Mouse (Mus musculus) kidney, adult 2 months (tissue): ENCODE data around the gene Adck2. TPM values are rescaled to one million over a fixed set of nuclear protein-coding genes. Genes with fewer than 3 reads are reported as not detected.

Experiments
- DNase-seq: peaks from one replicate; pipeline ENCODE4 v3.0.0; 2021
- H3K27ac ChIP-seq: fragments of 200-500 bp; 2 replicates; pipeline ENCODE4 v1.5.1; 2012; ENCODE audit warnings: low read depth, low read length, control low read depth, inconsistent platforms; ENCODE audit not compliant: insufficient read depth
- H3K27me3 ChIP-seq: fragments of 200-500 bp; replicated peaks from 2 replicates; pipeline ENCODE4 v1.6.1; 2012; ENCODE audit warnings: mild to moderate bottlenecking, moderate library complexity, low read length, inconsistent platforms; ENCODE audit not compliant: control insufficient read depth, insufficient read depth
- H3K36me3 ChIP-seq: fragments of 200-500 bp; 2 replicates; pipeline ENCODE4 v1.6.1; 2012; ENCODE audit warnings: mild to moderate bottlenecking, moderate library complexity, low read length, inconsistent platforms; ENCODE audit not compliant: control insufficient read depth, insufficient read depth
- H3K4me1 ChIP-seq: fragments of 200-500 bp; 2 replicates; pipeline ENCODE4 v1.6.1; 2011; ENCODE audit warnings: low read length; ENCODE audit not compliant: control insufficient read depth, insufficient read depth
- H3K4me3 ChIP-seq: fragments of 200-500 bp; 2 replicates; pipeline ENCODE4 v1.5.1; 2011; ENCODE audit warnings: mild to moderate bottlenecking, low read depth, low read length, control low read depth; ENCODE audit not compliant: insufficient read depth
- CTCF ChIP-seq: fragments of 200-500 bp; conservative IDR thresholded peaks from 2 replicates; pipeline ENCODE4 v1.5.1; 2011; ENCODE audit warnings: low read depth, mild to moderate bottlenecking, control low read depth, low read length, moderate library complexity, mixed read lengths; ENCODE audit not compliant: insufficient read depth, insufficient read length
- POLR2A ChIP-seq: fragments of 200-500 bp; IDR thresholded peaks from one replicate; pipeline ENCODE4 v1.6.1; 2011; ENCODE audit warnings: low read depth, low read length, control low read depth
- WGBS: fragments of 180-500 bp; shearing (Covaris S2); methylation state at CpG from one replicate; pipeline ENCODE4 v1.1.7; 2018; 5-methylcytosine and 5-hydroxymethylcytosine counted together
- polyA plus RNA-seq: library from polyadenylated mRNA; depleted of rRNA; stranded (reverse); fragments of >200 nt; gene quantifications from 2 replicates; pipeline ENCODE4 v1.2.3, GENCODE M21; 2012

The Adck2 gene
- polyA plus RNA-seq, 1 experiment, result 15.3 TPM

DNA sequence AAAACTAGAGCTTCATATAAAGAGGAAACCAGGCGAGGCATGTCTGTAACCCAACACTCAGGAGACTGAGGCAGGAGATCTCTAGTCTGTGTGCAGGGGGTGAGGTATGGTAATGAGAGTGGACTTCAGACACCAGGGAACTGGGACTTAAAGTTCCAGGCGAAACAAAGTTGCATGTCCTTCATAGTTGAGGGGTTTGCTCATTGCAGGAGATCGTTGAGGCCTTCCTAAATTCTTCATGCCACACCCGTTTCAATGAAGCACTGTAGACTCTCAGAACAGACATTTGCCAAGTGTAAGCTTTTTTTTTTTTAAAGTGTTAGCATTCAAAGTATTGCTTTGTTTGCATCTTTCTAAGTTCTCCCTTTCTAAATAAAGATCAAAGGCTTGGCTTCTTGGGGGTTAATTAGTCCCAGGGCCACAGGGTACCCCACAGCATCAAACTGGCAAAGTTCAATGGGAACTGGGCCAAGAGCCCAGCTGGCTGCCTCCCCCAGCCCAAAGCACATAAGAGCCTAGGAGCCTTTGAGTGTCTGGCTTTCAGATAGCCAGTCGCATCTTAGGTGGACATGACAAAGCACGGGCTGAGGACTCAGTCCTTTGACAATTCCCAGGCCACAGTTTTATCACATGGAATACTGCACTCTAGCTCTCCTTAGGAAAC lies 14.3 kb upstream of the Adck2 start:
- no peak for DNase-seq
- Histone ChIP-seq H3K27ac (no peak overlapping the region), H3K36me3 (no peaks in the 10 kb centered on the region), H3K4me3 (no peak overlapping the region), H3K27me3 (0 out of 2 replicates have a peak, but pooled peaks cover 1% of the 10 kb centered on the region), H3K4me1 (no peaks in the 10 kb centered on the region)
- TF ChIP-seq POLR2A, result no peak
- no peak for TF ChIP-seq CTCF
- WGBS, result 71% methylated on average over 6 of the region's 6 CpGs

DNA sequence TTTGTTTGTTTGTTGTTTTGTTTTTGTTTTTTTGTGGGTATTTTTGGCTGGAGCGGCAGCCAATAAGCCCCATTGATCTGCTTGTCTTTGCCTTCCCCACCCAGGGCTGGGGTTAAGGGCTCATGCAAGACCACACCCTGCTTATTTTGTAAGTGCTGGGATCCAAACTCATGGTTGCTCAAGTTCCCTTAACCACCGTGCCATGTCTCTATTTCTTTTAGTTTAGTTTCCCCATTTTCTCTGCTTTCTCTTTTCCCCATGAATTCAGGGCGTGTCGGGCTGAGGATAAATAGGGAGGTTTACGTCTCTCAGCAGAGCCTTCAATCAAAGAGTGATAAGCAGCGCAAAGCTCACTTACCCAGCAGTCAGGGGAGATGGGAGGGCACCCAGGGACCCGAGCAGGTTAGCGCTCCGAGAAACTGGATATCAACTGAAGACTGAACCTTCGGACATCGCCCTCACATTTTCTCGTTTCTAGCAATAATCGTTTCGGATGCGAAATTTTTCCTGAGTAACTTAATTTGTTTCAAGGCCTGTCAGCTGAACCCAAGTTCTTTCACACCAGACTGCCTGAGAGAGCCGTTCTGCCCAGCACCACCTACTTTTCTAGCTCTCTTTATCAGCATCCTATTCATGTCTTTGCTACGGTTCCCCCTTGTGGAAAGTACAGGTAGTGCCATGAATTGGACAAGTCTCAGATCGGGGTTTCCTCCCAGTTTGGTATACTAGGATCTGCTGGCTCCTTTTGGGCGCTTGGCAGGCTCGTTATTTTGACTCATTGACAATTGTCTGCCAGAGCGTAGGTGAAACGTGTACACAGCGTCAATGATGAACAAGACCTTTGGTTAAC lies 11.3 kb upstream of the Adck2 start:
- Histone ChIP-seq H3K27me3 (no peaks in the 10 kb centered on the region), H3K4me1 (no peaks in the 10 kb centered on the region), H3K4me3 (no peak overlapping the region), H3K27ac (no peak overlapping the region), H3K36me3 (no peaks in the 10 kb centered on the region)
- DNase-seq, result peak; percentile 87
- 21% methylated on average over 23 of the region's 23 CpGs for WGBS
- TF ChIP-seq POLR2A (no peak), CTCF (peak; percentile 64)

DNA sequence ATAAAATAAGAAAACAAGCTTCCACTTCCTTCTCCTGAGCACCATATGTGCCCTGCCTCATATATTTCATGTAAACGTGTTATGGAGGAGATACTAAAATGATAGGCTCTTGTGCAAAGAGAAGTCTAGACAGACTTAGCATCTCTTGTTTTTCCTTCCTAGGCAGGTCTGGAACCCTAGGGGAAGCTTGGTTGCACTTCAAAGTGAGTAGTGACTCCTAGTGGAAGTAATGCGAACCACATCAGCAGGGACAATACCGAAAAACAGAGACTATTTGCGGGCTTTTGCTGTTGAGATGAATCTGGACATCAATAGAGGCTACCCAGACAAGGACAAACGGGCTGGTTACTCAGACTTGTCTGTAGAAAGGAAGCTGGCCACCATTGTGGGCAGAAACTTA lies 6.1 kb upstream of the Adck2 start:
- Histone ChIP-seq H3K27ac (no peak overlapping the region), H3K4me3 (no peak overlapping the region), H3K27me3 (no peaks in the 10 kb centered on the region), H3K36me3 (no peaks in the 10 kb centered on the region), H3K4me1 (no peaks in the 10 kb centered on the region)
- whole genome bisulfite sequencing, result 13% methylated on average over 5 of the region's 5 CpGs
- peak; percentile 57 for DNase-seq
- TF ChIP-seq POLR2A (no peak), CTCF (peak; percentile 56)

DNA sequence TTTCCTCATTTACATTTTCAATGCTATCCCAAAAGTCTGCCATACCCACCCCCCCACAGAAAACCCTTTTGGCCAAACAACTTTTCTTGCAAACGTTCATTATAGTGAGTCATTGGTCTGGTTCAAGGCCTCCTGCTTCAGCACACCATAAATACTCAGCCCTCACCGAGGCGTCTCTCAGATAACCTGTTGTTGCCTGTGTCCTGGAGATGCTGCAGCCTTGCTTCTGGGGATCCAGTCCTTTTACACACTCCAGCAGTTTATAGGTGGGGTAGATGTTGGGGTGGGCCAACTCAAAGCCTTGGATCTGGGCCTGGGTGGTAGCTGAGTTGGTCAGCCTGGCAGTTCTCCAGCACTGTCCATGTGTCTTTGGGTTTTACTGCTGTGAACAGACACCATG lies 3.2 kb upstream of the Adck2 start:
- H3K27ac ChIP-seq, result no peak overlapping the region
- 36% methylated on average over 3 of the region's 3 CpGs for WGBS
- H3K4me3 ChIP-seq, result no peak overlapping the region
- TF ChIP-seq CTCF (no peak), POLR2A (no peak)
- H3K4me1 ChIP-seq, result no peaks in the 10 kb centered on the region; the same call in 1 of the 2 replicates
- no peaks in the 10 kb centered on the region for H3K36me3 ChIP-seq
- no peaks in the 10 kb centered on the region for H3K27me3 ChIP-seq
- no peak for DNase-seq

DNA sequence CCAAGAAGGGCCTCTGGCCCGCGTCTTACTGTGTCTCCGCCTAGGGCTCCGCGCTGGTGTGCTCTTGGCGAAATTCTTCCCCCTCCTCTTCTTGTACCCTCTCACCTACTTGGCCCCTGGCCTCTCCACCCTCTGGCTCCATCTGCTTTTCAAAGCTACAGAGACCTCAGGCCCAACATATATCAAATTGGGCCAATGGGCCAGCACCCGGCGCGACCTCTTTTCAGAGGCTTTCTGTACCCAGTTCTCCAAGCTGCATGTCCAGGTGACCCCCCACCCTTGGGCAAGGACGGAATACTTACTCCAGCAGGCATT lies 839 bp downstream of the Adck2 start:
- Histone ChIP-seq H3K27me3 (no peaks in the 10 kb centered on the region), H3K4me3 (peak overlapping the region; percentile 85), H3K4me1 (no peaks in the 10 kb centered on the region; the same call in 1 of the 2 replicates), H3K27ac (no peak overlapping the region; the same call in 1 of the 2 replicates), H3K36me3 (peaks cover 1% of the 10 kb centered on the region)
- DNase-seq, result peak; percentile 34
- TF ChIP-seq CTCF (no peak), POLR2A (no peak)
- WGBS, result 26% methylated on average over 10 of the region's 10 CpGs

DNA sequence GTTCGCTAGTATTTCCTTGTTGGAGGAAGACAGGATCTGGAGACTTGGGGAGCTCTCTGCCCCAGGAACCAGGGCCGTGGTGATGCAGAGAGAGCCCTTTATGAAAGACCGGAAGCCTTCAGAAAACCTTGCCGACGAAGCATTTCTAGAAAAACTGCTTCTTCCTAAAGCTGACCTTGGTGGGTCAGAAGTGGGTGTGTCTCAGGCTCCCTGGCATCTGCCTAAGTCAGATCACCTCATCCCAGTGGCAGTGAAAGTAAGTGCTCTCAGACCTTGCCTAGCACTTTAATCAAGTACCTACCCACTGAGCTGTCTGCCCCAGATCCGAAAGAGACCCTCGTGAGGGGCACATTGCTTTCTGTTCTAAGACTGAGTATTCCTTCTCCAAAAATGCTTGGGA lies 1.3 kb downstream of the Adck2 start:
- Histone ChIP-seq H3K4me1 (no peaks in the 10 kb centered on the region; the same call in 1 of the 2 replicates), H3K36me3 (peaks cover 1% of the 10 kb centered on the region), H3K4me3 (peak overlapping the region; percentile 85), H3K27me3 (no peaks in the 10 kb centered on the region), H3K27ac (no peak overlapping the region)
- 51% methylated on average over 7 of the region's 7 CpGs for whole genome bisulfite sequencing
- no peak for DNase-seq
- TF ChIP-seq POLR2A, result no peak
- TF ChIP-seq CTCF, result no peak

DNA sequence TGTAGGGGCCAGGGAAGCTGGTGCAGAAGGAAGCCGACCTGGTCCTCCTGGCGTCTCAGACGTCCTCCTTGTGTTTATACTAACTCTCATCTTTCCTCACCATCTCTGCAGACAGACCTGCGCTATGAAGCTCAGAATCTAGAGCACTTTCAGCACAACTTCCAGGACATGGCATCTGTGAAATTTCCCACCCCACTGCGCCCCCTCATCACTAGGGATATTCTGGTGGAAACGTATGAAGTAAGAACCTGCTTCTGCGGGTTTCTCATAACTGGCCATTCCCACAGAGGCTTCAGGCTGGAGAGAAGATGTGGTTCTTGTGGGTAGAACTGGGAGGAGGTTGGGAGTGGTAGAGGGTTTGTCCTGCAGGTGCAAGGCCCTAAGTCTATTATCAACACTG lies 5.9 kb downstream of the Adck2 start:
- TF ChIP-seq CTCF, result no peak
- TF ChIP-seq POLR2A, result no peak
- WGBS, result 80% methylated on average over 7 of the region's 7 CpGs
- Histone ChIP-seq H3K4me3 (no peak overlapping the region), H3K27ac (no peak overlapping the region), H3K4me1 (no peaks in the 10 kb centered on the region; the same call in 1 of the 2 replicates), H3K36me3 (peaks cover 4% of the 10 kb centered on the region), H3K27me3 (no peaks in the 10 kb centered on the region)
- no peak for DNase-seq
